Mouse (Mus musculus): ENCODE results near the gene Jam2. TPM values are rescaled to one million over a fixed set of nuclear protein-coding genes. Genes with fewer than 3 reads are reported as not detected.

Gene Jam2
- total RNA-seq (2021) = 10 to 100 TPM; 32.2 to 33.9 TPM

- DNase-seq = peak; percentile 76
These were observed at the start of gene Jam2 for GRCm38 (mm10) chr16:84774003-84774703. TSS of gene Jam2 (plus strand) at chr16:84774123.

GRCm38 (mm10) chr16:84734806-84735165 lies 39.1 kb upstream of the Jam2 start:
- no peak for DNase-seq

DNA sequence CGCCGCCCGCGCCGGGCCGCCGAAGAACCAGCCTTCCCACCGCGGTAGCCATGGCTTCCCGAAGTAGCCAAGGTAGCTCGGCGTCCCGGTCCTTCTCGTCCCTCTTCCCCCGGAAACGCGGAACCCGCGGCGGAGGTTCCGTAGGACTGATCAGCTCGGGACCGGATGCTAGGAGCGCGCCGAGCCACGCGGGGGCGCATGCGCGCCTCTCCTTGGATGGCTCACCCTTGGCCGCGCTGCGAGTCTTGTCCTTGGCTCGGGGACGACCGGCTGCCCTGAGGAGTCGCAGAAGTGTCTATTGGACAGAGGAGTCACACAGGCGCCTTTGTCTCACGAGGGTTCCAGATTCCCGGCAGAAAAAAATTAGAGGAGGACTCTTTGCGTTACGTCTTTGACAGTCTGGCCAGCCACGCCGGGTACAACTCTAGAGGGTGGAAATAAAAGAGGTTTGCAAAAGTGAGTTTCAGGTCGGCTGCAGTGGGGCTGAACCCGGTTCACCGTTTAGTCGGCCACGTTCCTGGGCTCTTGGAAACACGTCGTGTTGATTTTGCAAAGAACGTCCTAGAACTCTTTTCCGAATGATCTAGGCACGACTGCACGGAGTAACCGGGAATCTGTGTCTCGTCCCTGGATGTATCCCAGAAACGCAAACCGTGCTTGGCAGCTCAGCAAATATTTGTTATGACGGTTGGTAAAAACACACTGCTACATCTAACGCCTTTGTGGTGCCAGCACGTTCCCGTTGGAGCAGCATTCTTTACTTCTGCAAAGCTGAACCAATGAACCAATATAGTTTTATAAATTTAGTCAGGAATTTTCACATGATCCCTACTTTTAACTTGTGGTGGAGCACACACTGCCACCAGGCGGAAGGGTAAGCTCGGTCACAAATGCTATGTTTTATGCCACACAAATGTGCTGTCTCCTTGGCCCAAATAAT lies 38.5 kb upstream of the Jam2 start, which contains the start of gene Mrpl39:
TSS of gene Mrpl39 (minus strand) at position 577 of the 940 bp plus-strand sequence.
- peak; percentile 99 for DNase-seq

DNA sequence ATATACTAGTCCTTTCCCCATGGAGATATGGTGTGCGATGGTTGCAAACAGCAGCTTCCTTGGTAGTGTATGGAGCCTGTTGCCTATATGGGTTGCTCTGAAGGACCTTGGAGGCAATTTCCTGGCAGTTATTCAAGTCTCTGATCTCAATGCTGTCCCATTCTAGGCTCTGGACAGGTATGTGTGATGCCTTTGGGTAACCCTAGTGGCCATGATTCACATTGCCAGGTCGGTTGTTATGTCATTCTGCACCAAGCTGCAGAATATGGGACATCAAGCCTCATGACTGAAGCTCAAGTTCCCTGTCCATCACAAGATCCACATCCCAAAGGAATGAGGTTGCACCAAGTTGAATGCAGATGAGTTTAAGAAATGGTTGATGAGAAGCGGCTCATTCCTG lies 36.6 kb upstream of the Jam2 start:
- DNase-seq = no peak

DNA sequence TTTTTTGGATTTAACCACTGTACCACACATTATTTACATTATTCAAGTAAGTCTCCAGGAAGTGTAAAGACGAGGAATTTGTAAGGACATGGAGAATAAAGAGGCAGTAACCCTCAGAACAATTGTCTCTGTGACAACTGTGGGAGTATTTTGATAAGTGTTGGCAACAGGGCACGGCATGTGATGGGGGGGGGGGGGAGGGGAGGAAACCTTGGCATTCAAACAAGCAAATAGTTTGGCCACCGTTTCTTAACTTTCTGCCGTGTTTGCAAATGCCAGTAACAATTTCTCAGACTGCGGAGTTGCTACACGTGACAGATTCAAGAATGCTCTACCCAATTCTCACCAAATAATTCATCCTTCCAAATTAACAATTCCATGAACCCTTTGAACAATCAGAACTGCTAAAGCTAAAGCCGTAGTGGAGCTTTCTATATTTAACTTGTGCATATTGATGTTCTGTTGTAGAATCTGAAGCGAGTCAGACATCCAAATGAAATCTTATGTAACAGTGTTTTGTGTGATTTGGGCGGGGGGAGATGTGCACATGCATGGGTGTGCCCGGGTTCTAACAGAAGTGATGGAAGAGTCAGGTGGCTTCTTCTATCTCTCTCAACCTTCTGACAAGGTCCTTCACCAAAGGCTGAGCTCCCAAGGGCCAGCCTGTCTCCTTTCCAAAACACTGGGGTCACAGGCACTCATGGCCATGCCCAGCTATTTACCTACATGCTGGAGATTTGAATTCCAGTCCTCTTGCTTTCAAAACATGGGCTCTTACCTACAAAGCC lies 29.0 kb upstream of the Jam2 start:
- DNase-seq = no peak

GRCm38 (mm10) chr16:84745721-84746306 lies 28.1 kb upstream of the Jam2 start:
- no peak for DNase-seq

- DNase-seq = no peak
These were observed 6.0 kb upstream of the Jam2 start for GRCm38 (mm10) chr16:84767956-84768355.

DNA sequence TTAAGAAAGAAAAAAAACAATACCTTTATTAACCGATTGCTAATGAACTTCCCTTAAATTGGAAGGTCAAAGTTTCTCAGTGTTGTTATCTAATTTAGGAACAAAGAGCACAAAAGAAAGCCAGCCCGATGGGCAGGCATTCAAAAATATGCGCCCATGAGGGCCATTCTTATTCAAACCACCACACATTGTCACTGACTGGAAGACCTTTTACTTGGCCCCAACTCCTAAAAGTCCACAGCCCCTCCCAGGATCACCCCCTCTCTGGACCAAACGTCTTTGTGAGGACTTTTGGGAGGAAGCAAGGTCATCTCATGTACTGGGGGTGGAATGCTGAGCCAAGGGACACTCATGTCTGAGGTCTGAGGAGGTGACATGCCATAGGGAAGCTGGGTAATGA lies 4.7 kb upstream of the Jam2 start:
- no peak for DNase-seq

- no peak for DNase-seq
These were observed 4.1 kb upstream of the Jam2 start for GRCm38 (mm10) chr16:84769619-84770464.

DNA sequence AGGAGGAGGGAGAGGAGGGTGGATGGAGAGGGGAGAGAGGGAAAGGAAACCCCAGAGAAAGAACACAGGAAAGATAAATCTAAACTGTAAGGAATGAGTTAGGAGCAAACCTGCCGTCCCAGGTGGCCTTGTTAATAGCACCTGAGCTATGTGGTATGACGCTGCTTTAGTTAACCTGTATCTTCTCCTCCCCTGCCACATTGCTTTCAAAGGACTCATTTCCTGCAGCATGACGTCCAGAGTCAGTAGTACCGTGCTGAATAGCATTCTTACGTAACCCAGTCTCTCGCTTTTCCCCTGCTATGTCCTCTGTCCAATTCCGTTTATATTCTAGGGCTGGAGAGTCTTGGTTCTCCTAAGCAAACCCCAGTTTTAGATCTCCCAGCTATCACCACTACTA lies 3.0 kb upstream of the Jam2 start:
- no peak for DNase-seq

DNA sequence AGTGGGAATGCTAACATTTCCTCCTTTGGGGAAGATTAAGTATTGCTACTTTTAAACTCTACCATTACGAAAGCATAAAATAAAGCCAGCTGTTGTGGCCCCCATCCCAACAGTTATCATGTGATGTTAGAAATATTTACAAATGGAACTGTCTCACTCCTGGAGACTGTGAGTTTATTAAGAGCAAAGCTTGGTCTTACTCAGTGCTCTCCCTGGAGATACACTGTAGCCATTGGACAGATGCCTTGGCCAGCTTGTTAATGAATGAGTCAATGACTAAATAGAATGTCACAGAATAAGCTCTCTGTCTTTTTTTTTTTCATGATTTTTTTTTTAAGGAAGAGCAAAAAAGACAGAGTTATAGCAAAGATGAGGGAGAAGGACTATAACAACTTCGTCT lies 2.5 kb upstream of the Jam2 start:
- peak; percentile 47 for DNase-seq

GRCm38 (mm10) chr16:84772496-84773267 lies 1.2 kb upstream of the Jam2 start:
- DNase-seq = peak; percentile 13

GRCm38 (mm10) chr16:84773268-84773861 lies 558 bp upstream of the Jam2 start:
- no peak for DNase-seq

DNA sequence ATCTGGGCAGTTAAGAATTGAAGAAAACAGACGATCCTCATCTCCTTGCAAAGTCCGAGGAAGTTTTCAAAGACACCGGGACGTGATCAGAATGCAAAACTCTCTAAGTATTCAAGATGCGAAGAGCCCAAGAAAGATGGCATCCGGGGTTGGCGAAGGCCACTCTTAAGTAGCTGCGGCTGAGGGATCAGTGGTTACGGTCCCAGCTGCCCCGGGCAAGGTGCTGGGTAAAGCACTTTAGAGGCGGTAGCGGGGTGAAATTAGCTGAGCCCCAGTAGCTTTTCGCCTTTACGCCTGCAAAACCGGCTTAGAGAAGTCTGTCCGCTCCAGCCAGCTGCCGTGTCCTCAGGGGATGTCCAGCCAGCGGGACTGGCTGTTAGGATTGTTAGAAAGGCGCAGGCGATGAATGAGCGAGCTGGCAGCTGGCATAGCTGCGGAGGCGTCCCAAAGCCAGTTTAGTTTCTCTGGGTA lies 873 bp downstream of the Jam2 start:
- DNase-seq = peak; percentile 55

DNA sequence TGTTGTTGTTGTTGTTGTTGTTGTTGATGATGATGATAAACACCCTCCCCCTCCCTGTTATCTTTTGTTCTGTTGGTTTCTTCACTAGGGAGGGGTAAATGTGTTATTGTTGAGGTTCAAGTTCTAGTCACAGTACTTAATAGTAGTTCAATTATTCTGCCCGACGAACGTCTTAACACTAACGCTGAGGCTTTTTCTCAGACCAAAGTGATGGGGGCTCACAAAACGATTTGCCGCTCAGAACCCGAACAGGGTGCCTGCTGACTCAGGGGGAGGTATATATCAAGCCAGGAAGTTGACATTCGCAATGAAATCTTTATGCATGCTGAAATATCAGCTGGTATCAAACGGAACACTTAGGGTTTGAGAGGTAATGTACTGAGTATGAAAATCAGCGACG lies 1.4 kb downstream of the Jam2 start:
- DNase-seq = no peak

DNA sequence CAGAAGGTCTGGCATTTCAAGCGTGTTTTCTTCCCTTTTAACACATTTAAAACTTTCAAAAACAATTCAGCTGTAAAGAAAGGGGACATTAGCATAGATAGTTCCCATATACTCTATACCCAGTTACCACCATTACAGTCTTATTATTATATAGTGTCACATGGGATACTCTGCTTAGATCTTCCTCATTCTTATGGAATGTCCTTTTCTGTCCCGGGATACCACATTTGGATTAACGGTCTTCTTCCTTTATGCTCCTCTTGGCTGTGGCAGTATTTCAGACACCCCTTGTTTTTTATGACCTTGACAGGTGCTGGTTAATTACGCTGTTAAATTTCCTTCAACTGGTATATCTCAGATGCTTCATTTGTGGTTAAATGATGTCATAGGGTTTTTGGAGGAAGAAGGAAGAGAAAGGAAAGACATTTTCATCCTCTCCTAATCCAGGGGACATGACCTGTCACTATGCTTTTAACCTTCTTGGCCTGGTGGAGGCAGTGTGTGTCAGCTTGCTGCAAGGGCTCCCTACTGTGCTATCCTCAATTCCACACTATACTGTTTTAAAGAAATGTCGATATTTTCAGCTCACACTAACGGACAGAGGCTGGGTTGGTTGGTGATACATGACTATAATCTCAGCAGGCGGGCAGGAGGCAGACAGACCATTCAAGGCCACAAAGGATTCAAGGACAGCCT lies 2.3 kb downstream of the Jam2 start:
- peak; percentile 15 for DNase-seq

- DNase-seq = no peak
These were observed 4.5 kb downstream of the Jam2 start for GRCm38 (mm10) chr16:84778431-84778830.

GRCm38 (mm10) chr16:84778861-84779630 lies 5.1 kb downstream of the Jam2 start:
- no peak for DNase-seq

DNA sequence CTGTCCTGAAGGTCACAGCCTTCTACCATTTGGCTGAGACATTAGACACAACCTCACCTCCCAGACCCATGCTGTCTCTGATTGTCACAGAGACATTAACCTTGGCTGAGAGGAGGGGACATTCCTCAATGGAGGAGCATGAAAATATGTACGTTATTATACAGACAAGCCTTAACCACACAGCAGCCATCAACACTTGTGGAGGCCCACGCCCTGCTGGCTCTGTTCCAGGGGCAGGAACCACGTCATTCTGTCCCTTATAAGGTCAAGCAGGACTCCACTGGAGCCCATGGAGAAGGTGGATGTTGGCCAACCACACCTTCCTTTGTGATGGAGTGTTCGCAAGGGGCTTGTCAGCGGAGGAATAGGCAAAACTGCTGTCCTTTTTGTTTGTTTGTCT lies 5.8 kb downstream of the Jam2 start:
- no peak for DNase-seq
